Mouse (Mus musculus) liver, adult 2 months (tissue): ENCODE measurements around the gene Ppp6r2.

Experiments
- CTCF ChIP-seq: fragments of 200-500 bp; IDR thresholded peaks from 2 replicates; pipeline ENCODE4 v1.5.1; 2011; ENCODE audit warnings: low read depth, low read length, control low read depth
- POLR2A ChIP-seq: fragments of 200-500 bp; IDR thresholded peaks from 2 replicates; pipeline ENCODE4 v1.6.1; 2011; ENCODE audit warnings: low read length, control low read depth; ENCODE audit not compliant: insufficient read depth; ENCODE audit errors: extremely low read depth

GRCm38 (mm10) chr15:89295580-89296165, 84.3 kb downstream of the Ppp6r2 start:
- no peak for TF ChIP-seq CTCF
- TF ChIP-seq POLR2A = no peak
